Mouse (Mus musculus): ENCODE measurements around the gene Nsmce1.
A peak's percentile ranks its signal among the peaks of the same experiment; 100 is the strongest.

The Nsmce1 gene

GRCm38 (mm10) chr7:125488706-125489105 is 2.7 kb downstream of the Nsmce1 start:
- DNase-seq, result no peak

GRCm38 (mm10) chr7:125487126-125487525 is 4.3 kb downstream of the Nsmce1 start:
- peak; percentile 72 for DNase-seq

DNA sequence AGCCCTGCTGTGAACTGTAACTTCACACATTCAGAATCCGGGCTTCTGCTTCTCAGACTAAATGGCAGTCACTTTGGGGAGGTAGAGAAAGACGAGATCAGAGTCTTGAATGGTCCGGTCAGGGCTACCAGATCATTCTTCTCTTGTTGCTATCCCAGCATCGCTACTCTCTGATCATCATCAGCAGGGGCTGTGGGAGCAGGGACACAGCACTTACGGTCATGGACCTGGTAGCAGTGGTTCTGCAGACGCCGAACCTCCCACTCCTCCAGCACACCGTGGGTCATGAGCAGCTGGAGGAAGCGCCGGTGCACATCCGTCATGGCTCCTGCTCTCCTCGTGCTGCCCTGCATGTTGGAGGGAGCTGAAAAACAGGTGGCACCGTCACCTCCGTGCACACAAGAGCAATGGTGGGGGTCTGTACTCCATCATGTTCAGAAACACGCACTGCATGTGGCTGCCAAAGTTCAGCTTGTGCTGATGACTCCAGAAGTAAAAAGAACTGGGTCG is 5.2 kb downstream of the Nsmce1 start:
- DNase-seq, result peak; percentile 47

DNA sequence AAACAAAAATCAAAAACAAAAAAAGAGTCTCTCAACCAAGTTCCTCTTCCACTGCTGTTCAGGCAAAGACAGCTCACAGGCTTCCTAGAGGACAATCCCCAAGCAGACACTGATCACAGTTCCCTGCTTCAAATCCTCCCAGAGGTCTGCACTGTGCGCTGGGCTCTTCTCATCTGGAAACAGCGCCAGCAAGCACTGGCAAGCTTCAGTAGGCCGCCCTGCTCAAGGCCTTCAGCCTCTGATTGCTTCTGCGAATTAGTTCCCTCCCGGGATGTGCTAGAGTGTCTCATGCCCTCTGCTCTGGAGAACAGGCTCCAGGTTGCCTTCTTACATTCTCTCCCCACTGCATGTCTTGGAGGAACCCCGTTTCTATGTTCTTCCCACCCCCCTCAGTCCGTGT is 6.6 kb downstream of the Nsmce1 start:
- no peak for DNase-seq

- DNase-seq, result no peak
Observed at GRCm38 (mm10) chr7:125482886-125483285, 8.5 kb downstream of the Nsmce1 start.

- DNase-seq, result no peak
Observed at GRCm38 (mm10) chr7:125482339-125482738, 9.1 kb downstream of the Nsmce1 start.

DNA sequence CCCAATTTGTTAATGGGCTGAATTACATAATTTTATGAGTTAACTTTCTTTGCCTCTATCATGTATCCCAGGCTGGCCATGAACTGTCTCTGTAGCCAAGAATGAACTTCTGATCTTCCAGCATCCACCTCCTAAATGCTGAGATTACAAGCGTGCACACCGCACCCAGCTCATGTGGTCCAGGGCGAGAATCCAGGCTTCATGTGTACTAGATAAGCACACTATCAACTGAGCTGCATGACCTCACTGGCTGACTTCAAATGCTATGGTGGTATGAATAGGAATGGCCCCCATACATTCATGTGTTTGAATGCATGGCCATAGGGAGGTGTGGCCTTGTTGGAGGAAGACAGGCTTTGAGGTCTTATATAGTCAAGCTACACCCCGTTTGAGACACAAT is 10.9 kb downstream of the Nsmce1 start:
- DNase-seq, result no peak

- no peak for DNase-seq
Observed at GRCm38 (mm10) chr7:125478391-125478984, 12.9 kb downstream of the Nsmce1 start.

DNA sequence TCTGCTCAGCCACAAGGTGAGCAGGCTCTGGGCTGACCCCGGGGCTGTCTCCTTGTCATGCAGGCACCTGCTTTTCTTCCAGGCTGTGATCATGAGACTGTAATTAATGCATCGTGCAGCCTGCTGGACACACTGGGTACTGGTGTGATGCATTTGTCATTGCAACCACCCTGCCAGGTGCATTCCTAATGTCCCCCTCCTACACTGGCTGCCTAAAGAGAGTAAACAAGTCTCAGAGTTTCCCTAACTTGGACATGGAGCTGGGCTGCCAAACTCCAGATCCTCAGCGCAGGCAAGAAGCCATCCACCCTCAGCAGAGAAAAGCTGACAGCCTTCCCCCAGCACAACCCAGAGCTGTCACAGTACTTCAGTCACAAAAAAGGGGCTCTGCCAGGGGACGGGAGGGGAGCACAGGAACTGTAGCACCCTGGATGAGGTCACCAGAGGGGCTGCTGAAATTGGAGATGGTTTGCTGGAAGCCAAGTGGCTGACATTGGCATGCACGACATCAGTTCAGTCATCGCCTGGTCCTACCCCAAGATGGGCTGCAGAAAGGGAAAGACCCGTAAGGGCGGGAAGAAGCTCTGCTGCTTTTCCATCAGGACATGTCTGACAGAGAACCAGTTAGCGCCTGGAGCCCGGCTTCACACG is 15.7 kb downstream of the Nsmce1 start:
- DNase-seq, result peak; percentile 51

DNA sequence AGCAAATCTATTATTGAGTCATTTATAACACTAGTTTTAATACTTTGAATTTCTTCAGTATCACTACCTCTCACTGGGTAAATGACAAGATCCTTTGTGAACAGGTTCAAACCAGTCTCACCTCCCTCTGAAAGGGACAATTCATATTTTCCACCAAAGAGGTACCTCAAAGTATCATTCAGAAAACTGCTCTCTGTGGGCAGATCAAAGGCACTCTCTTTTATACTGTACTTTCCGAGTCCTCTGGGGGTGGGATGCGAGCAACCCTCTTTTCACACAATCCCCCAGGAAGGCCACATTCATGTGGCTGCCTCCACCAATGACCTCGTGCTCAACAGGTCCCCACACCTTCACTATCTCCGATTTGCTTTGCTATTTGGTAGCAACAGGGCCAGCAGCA is 16.9 kb downstream of the Nsmce1 start:
- DNase-seq, result no peak

GRCm38 (mm10) chr7:125471991-125472741 is 19.2 kb downstream of the Nsmce1 start:
- DNase-seq, result peak; percentile 90

DNA sequence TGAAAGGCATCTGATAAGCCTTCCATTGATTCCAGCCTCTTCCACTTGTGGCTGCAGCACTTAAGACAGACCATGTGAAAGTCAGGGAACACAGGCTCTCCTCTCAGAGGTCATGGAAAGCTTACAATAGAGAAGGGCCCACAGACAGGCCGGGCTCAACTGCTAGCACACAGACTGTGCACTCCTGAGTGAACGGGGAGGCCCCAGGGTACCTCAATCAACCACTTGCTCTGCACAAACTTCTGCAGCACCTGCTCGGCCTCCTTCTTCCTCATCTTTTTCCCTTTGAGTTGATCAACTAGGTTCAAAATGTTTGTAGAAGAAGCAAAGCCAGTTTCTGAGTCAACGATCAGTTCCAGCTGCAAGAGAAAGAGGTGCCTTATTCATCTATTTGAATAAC is 20.5 kb downstream of the Nsmce1 start:
- peak; percentile 61 for DNase-seq

DNA sequence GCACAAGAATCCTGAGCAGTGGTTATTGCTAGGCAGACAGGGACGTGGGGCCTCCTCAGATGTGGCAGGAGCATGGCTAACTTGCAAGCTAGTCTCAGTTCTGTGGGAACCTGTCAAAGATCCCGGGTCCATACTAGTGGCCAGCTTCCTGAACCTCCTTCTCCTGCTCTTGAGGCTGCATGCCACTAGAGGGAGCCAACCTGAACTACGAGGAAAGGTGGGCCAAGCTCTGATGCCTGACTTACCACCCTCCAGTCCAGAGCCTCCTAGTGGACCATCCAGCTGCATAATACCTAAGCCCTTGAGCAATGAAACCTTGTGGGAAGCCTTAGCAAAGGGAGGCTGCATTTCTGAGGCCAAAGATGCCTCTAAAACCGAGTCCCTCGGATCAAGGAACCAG is 21.5 kb downstream of the Nsmce1 start:
- DNase-seq, result peak; percentile 87

GRCm38 (mm10) chr7:125462200-125462599 is 29.2 kb downstream of the Nsmce1 start:
- no peak for DNase-seq

GRCm38 (mm10) chr7:125453671-125454070 is 37.7 kb downstream of the Nsmce1 start:
- DNase-seq, result no peak

DNA sequence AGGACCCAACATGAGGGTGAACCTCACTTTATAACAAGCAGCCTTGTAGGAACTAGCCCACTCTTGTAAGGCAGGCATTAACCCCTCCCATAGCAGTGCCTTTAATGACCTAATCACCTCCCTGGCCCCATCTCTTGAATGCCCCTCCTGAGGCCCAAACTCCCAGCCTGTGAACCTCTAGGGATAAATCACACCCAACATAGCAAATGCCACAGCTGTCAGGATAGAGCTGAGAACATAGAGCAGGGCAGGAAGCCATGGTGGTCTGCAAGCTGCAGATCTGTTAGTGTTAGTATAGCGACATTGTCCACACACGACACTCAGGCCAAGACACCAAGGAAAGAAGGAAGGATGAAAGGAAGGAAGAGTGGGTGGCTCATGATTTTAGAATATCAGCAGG is 40.3 kb downstream of the Nsmce1 start:
- DNase-seq, result no peak

- no peak for DNase-seq
Observed at GRCm38 (mm10) chr7:125450678-125451077, 40.7 kb downstream of the Nsmce1 start.

DNA sequence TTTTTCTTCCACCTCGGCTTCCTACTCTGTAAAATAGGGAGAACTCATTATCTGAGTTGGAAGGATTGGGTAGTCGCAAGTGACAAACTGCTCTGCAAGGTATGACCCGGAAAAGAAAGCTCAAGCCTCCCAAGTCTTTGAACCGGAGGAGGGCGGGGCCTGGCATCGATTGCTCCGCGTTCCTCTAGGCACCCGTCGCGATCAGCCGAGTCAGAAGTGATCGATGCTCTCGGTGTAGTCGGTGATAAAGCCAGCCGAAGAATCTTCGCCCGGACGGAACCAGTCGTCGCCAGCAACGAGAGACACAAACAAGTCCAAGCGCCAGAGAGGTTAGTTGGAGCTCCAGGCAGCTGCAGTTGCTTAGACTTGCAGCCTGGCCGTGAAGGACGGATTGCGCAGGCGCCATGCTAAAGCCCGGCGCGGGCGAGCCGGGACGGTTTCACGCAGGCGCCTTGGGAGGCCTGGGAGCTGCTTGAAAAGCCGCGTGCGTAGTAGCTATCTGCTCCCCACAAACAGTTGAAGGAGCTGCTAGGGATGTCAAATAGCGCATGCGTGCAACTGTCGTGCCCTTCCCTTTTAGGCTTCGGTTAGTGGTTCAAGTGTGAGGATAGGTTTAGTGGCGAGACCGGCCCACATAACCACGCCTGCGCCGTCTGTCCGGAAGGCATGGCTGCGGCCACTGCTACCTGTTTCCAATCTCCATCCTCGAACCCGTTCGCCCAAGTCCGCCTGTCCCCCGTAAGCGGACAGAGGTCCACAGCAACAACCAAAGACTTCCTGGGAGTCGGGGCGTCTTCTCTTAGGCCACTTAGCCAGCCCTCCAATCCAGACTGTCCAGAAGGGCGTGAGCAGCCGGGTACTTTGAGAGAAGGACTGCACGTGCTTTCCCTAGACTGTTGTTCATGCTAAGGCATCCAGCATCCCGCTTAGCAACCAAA is 46.7 kb downstream of the Nsmce1 start, which contains the start of gene Kdm8:
Gene Kdm8 (plus strand): TSS at position 213 of the 938 bp plus-strand sequence.
- DNase-seq, result peak; percentile 96

DNA sequence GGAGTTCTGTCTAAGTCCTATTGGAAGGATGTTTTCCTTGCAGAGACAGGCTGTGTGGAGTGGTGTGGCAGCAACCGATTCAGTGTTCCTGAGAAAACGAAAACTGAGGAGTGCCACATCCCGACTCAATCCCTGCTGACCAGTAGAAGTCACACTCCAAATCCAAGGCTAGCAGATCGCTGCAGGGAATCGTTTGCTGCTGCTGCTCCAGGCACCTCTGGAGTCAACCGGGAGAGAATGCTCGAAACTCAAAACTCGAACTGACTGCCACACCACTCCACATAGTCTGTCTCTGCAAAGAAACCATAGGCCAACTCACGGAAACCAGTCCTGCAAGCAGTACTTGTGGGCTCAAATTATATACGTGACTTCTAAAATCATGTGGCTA is 47.3 kb downstream of the Nsmce1 start:
- no peak for DNase-seq

- no peak for DNase-seq
Observed at GRCm38 (mm10) chr7:125442323-125442722, 49.1 kb downstream of the Nsmce1 start.

- DNase-seq, result no peak
Observed at GRCm38 (mm10) chr7:125434666-125435290, 56.6 kb downstream of the Nsmce1 start.

- DNase-seq, result no peak
Observed at GRCm38 (mm10) chr7:125433874-125434273, 57.5 kb downstream of the Nsmce1 start.
